Mouse (Mus musculus): ENCODE measurements around the gene Pik3c2a.

Gene Pik3c2a

DNA sequence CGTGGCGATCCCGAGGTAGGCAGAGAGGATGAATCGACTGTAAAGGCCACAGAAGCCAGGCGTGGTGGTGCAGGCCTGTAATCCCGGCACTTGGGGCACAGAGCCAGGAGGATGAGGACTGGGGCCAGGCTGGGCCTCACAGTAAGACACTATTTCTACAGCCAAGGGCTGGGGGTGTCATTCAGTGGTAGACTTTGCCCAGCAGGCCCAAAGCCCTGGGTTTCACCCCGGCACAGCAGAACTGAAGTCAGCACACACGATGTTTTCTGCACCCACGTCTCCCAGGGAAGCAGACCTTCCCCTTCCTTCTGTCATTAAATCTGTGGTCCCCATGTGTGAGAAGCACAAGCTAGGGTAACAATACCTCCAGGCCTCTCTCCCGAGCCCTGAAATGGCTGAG lies 144.9 kb downstream of the Pik3c2a start:
- no peak for DNase-seq (ENCODE audit: low spot score in 2 of 2)

DNA sequence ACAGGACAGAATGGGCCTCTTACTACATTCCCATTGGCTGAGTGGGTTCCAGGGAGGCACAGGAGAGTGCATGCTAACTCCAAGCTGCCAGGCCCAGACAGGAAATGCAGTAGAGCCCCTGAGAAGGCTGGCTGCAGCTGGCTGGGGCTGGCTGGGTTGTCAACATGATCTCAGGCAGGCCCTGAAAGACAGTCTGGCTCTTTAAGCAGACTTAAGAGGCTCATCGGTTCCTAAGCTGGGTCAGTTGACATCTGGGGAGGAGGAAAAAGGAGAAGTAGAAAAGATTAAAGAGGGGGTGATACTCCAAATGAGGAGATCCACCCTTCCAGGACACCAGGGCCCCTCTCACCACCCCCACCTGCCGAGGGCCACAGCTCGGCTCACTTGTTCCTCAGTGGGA lies 148.3 kb downstream of the Pik3c2a start:
- DNase-seq (ENCODE audit: low spot score in 2 of 2) = no peak

DNA sequence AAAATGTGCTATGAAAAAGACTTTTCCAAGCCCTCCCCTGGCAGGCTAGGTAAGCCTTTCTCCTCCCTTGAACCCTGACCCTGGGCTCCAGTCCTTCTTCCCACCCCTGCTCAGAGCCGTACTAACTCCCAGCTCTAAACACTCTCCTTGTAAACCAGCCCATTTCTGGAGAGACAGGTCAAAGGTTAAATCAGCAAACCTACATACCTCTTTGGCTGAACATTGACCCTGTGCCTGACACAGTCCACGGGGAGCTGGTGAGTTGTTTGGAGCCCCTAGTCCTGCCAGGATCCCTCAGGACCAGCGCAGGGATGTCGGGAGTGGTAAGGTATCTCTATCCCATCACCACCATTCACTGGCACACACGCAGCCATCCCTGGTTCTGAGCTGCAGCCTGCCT lies 150.9 kb downstream of the Pik3c2a start:
- no peak for DNase-seq (ENCODE audit: low spot score in 2 of 2)

DNA sequence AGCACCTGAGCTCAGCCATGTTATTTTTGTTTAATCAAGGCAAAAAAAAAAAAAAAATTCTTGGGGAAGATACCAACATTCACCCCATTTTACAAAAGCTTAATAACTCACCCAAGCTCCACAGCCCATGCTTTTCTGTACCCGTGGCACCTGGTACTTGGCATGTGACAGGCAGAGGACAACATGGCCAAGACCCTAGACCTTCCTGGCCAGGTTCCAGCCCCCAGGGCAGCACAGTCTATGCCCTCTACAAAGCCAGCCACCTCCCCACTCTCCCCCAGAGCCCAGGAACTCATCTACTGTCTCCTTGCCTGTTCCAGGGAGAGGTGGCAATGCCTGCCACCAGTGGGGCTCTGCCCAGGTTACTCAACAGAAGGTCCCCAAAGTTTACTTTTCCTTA lies 152.7 kb downstream of the Pik3c2a start:
- no peak for DNase-seq (ENCODE audit: low spot score in 2 of 2)

DNA sequence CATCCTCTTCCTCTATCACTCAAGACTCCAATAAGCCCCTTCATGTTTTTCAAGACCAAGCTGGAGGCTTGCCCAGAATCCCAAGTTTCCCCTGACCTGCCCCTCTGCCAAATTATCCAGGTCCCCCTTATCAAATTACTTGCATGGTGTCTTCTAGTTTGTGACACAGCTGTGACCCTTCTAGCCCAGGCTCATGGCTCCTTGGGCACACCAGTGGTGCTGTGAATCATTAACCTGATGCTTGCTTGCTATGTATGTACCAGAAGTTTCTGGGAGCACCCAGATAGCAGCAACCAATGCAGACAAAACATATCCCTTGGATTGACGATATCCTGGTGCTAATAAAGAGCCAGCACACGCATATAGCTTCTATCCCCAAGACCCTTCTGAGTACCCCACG lies 154.3 kb downstream of the Pik3c2a start:
- no peak for DNase-seq (ENCODE audit: low spot score in 2 of 2)

DNA sequence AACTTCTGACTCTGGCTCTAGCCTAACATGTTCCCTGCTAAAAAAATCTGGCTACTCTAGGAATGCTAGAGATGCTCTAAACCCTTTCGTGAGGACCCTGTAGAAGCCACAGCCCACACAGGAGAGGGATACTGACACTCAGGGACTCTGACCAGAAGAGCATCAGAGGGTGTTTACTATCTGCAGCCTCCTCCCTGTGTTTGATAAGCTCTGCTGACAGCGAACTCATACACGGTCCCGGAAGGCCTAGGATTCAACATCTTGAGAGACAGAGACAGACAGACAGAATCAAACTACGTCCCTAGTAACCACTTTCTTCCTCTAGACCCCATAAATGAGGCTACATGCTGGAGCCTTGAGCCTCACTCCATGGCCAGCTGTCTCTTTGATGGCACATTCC lies 155.3 kb downstream of the Pik3c2a start:
- no peak for DNase-seq (ENCODE audit: low spot score in 2 of 2)

Measured in natural killer cell, adult 2 months (primary cell).